Mouse (Mus musculus): ENCODE data around the gene Rad51b. TPM values are rescaled to one million over a fixed set of nuclear protein-coding genes. Genes with fewer than 3 reads are reported as not detected.

The Rad51b gene
- polyA plus RNA-seq, 1 experiment from 2014 or later: 7.7 TPM

- H3K27ac ChIP-seq: peak overlapping the region; percentile 86
- WGBS: 42% methylated on average over 14 of the region's 14 CpGs
- no peak overlapping the region for H3K4me2 ChIP-seq (replicated peaks)
- no peak overlapping the region for H3K4me3 ChIP-seq
- peak overlapping the region; percentile 7; the same call in 1 of the 2 replicates for H3K9ac ChIP-seq
- H3K9me3 ChIP-seq: no peaks in the 10 kb centered on the region
- H3K36me3 ChIP-seq: no peaks in the 10 kb centered on the region
- peak; percentile 84 for ATAC-seq (ENCODE audit: insufficient number of reproducible peaks, insufficient read depth, low FRiP score, low TSS enrichment)
- H3K4me1 ChIP-seq: peaks cover 43% of the 10 kb centered on the region
- H3K27me3 ChIP-seq: no peaks in the 10 kb centered on the region
These were observed 315.4 kb downstream of the Rad51b start for GRCm38 (mm10) chr12:79612334-79613060.

- Histone ChIP-seq H3K27me3 (no peaks in the 10 kb centered on the region), H3K4me1 (peaks cover 43% of the 10 kb centered on the region), H3K4me3 (no peak overlapping the region), H3K36me3 (no peaks in the 10 kb centered on the region), H3K9me3 (no peaks in the 10 kb centered on the region), H3K4me2 (replicated peaks) (no peak overlapping the region), H3K27ac (peak overlapping the region; percentile 86), H3K9ac (no peak overlapping the region)
- 83% methylated on average over 8 of the region's 8 CpGs for WGBS
- no peak; the same call in 1 of the 2 replicates for ATAC-seq (ENCODE audit: insufficient number of reproducible peaks, insufficient read depth, low FRiP score, low TSS enrichment)
These were observed 316.1 kb downstream of the Rad51b start for GRCm38 (mm10) chr12:79613061-79613788.

DNA sequence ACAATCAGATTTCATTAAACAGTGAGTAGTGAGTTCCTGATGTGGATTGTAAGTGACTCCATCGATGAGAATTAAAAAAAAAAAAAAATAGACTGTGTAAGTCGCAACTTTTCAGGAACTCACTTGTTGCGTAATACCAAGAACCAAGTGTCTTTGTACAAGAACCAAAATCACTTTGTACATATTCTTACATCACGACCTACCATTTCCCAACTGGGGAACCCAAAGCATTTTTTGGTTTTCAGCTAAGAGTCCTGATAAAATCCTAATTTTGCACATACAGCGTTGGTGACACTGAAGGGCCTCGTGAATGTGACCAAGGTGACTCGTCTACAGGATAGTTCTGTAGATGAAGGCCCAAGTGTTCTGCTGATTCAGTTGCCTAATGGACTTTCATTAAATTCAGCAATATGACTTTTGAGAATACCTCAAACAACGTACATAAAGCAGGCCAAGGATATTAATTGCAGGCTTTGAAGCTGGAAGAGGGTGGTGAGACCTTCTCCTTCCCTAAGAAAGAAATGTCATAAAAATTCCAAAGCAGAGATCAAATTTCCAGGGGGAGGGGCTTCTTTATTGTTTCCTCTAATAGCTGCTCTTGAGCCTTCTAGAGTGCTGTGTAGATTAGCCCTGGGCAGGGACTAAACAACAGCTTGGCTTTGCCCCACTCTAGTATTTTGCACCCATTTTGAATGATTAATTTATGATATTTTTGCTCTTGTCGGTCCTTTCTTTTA is 316.9 kb downstream of the Rad51b start:
- Histone ChIP-seq H3K27ac (peak overlapping the region; percentile 54), H3K4me1 (peaks cover 43% of the 10 kb centered on the region)
- ATAC-seq (ENCODE audit: insufficient number of reproducible peaks, insufficient read depth, low FRiP score, low TSS enrichment): no peak

GRCm38 (mm10) chr12:79614583-79614953 is 317.5 kb downstream of the Rad51b start:
- no peak for ATAC-seq (ENCODE audit: insufficient number of reproducible peaks, insufficient read depth, low FRiP score, low TSS enrichment)
- WGBS: 56% methylated on average over 2 of the region's 2 CpGs
- no peak overlapping the region for H3K4me2 ChIP-seq (replicated peaks)
- peaks cover 41% of the 10 kb centered on the region for H3K4me1 ChIP-seq
- no peak overlapping the region for H3K4me3 ChIP-seq
- peak overlapping the region; percentile 54 for H3K27ac ChIP-seq
- no peaks in the 10 kb centered on the region for H3K27me3 ChIP-seq
- H3K36me3 ChIP-seq: no peaks in the 10 kb centered on the region
- no peak overlapping the region for H3K9ac ChIP-seq
- H3K9me3 ChIP-seq: no peaks in the 10 kb centered on the region

More for the DNA sequence above, 316.9 kb downstream of the Rad51b start:
- Histone ChIP-seq H3K9me3 (no peaks in the 10 kb centered on the region), H3K27me3 (no peaks in the 10 kb centered on the region), H3K36me3 (no peaks in the 10 kb centered on the region), H3K4me2 (replicated peaks) (no peak overlapping the region), H3K4me3 (no peak overlapping the region), H3K9ac (no peak overlapping the region)
- WGBS: 75% methylated on average over 9 of the region's 9 CpGs

- Histone ChIP-seq H3K4me1 (peaks cover 36% of the 10 kb centered on the region), H3K9me3 (no peaks in the 10 kb centered on the region), H3K4me2 (replicated peaks) (no peak overlapping the region), H3K36me3 (no peaks in the 10 kb centered on the region), H3K27me3 (no peaks in the 10 kb centered on the region), H3K4me3 (no peak overlapping the region), H3K9ac (no peak overlapping the region), H3K27ac (no peak overlapping the region)
- no peak for ATAC-seq (ENCODE audit: insufficient number of reproducible peaks, insufficient read depth, low FRiP score, low TSS enrichment)
- 64% methylated on average over 5 of the region's 5 CpGs for WGBS
These were observed 318.7 kb downstream of the Rad51b start for GRCm38 (mm10) chr12:79615717-79616316.

DNA sequence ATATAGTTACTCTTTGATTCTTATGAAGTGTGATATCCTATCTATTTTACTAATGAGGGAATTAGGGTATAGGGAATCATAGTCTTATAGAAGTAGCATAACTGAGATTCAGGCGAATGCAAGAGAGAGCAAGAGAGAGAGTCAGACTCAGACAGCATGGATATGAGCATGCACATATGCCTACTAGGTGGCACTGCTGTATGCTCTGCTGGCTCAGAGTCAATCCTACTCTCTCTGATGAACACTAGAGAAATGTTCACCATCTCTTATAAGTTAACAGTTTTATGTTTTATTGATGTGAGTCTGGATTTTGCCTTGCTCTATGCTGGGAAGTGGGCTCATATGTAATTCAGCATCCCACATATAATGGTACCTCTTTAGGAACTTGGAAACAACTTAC is 321.9 kb downstream of the Rad51b start:
- no peak for ATAC-seq (ENCODE audit: insufficient number of reproducible peaks, insufficient read depth, low FRiP score, low TSS enrichment)
- no peaks in the 10 kb centered on the region for H3K36me3 ChIP-seq
- WGBS: 88% methylated on average over 1 of the region's 1 CpGs
- no peak overlapping the region for H3K9ac ChIP-seq
- no peaks in the 10 kb centered on the region for H3K9me3 ChIP-seq
- H3K27ac ChIP-seq: no peak overlapping the region
- H3K27me3 ChIP-seq: no peaks in the 10 kb centered on the region
- H3K4me2 ChIP-seq (replicated peaks): no peak overlapping the region
- H3K4me3 ChIP-seq: no peak overlapping the region
- H3K4me1 ChIP-seq: peaks cover 23% of the 10 kb centered on the region; the same call in 1 of the 2 replicates

DNA sequence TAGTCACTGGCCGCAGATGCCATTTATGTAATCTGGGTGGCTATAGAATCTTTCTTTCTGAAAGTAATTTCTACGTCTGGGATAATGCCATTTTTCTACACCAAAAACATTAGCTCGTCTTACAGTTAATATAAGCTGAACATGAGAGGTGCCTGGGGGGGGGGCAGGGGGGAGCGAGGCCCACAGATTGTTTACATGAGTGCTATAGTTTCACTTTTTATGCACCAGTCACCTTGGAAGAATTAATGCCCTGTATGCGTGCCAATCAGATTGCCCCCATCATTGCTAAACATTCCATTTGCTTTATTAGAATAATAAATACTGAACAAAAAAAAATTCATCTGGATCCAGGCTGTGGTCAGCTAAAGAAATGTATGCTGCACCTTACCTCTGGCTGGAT is 323.6 kb downstream of the Rad51b start:
- Histone ChIP-seq H3K4me1 (peaks cover 16% of the 10 kb centered on the region), H3K27me3 (no peaks in the 10 kb centered on the region), H3K36me3 (no peaks in the 10 kb centered on the region), H3K27ac (no peak overlapping the region), H3K9ac (no peak overlapping the region), H3K4me2 (replicated peaks) (no peak overlapping the region), H3K4me3 (no peak overlapping the region), H3K9me3 (no peaks in the 10 kb centered on the region)
- WGBS: 47% methylated on average over 5 of the region's 5 CpGs
- 0 out of 2 replicates have a peak, but pooled peaks have one; percentile 3 for ATAC-seq (ENCODE audit: insufficient number of reproducible peaks, insufficient read depth, low FRiP score, low TSS enrichment)

DNA sequence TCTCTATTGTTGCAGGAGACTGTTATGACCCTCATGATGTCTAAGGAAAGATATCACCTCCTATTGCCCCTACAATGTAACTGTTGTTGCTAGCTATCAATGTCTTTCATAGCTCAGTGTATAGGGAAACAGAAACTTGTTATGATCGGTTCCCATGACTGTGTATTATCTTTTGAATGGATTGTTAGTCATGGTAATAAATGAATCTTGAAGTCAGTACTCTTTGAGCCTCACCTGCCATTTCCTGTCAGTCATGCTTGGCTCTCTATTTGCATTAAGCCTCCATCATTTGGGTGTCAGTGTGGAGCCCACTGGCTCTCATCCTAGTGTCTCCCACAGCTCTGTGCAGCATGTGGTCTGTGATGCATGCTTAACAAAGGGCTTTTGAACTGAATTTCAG is 326.2 kb downstream of the Rad51b start:
- Histone ChIP-seq H3K9me3 (no peaks in the 10 kb centered on the region), H3K9ac (no peak overlapping the region), H3K4me2 (replicated peaks) (no peak overlapping the region), H3K36me3 (no peaks in the 10 kb centered on the region), H3K4me1 (peaks cover 36% of the 10 kb centered on the region), H3K27ac (peak overlapping the region; percentile 42; the same call in 1 of the 2 replicates), H3K27me3 (no peaks in the 10 kb centered on the region), H3K4me3 (no peak overlapping the region)
- ATAC-seq (ENCODE audit: insufficient number of reproducible peaks, insufficient read depth, low FRiP score, low TSS enrichment): no peak
- WGBS: 75% methylated on average over 1 of the region's 1 CpGs

GRCm38 (mm10) chr12:79625699-79626554 is 328.8 kb downstream of the Rad51b start:
- Histone ChIP-seq H3K9ac (no peak overlapping the region), H3K27ac (peak overlapping the region; percentile 65), H3K4me1 (peaks cover 37% of the 10 kb centered on the region), H3K4me2 (replicated peaks) (no peak overlapping the region), H3K4me3 (no peak overlapping the region), H3K27me3 (no peaks in the 10 kb centered on the region), H3K36me3 (no peaks in the 10 kb centered on the region), H3K9me3 (no peaks in the 10 kb centered on the region)
- WGBS: 23% methylated on average over 7 of the region's 7 CpGs
- no peak for ATAC-seq (ENCODE audit: insufficient number of reproducible peaks, insufficient read depth, low FRiP score, low TSS enrichment)

DNA sequence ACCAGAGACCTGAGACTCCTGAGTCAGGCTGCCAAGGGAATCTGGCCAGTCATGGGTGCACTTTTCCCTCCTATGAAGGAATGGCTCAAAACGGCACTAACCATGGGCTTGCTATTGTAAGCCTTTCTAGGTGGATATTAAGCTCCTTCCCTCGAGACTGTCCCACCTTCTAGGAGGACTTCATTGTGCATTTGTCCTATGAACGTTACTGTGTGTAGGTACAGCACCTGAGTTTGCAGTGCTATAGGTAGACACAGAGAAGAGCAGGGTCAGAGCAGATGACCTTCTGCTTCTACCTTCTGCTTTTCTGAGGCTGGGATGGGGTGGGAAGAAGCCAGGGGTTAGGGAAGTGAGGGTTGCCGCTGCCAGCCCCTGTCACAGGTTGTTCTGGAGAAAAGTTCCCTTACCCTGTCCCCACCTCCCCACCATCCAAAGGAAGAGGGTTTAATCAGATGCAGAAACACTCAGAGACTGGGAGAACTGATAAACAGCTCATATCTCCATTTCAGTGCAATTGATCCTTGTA is 329.5 kb downstream of the Rad51b start:
- H3K27ac ChIP-seq: no peak overlapping the region
- H3K9ac ChIP-seq: no peak overlapping the region
- no peaks in the 10 kb centered on the region for H3K36me3 ChIP-seq
- ATAC-seq (ENCODE audit: insufficient number of reproducible peaks, insufficient read depth, low FRiP score, low TSS enrichment): no peak
- H3K4me3 ChIP-seq: no peak overlapping the region
- H3K27me3 ChIP-seq: no peaks in the 10 kb centered on the region
- WGBS: 59% methylated on average over 4 of the region's 4 CpGs
- H3K4me2 ChIP-seq (replicated peaks): no peak overlapping the region
- H3K4me1 ChIP-seq: peaks cover 32% of the 10 kb centered on the region
- H3K9me3 ChIP-seq: no peaks in the 10 kb centered on the region

Measured in embryonic facial prominence, embryonic 12.5 days (tissue).